Mouse (Mus musculus): ENCODE results near the gene Alox5ap. TPM values are rescaled to one million over a fixed set of nuclear protein-coding genes. Genes with fewer than 3 reads are reported as not detected.

The Alox5ap gene
- polyA plus RNA-seq, 1 experiment from 2014 or later, result 5.8 TPM

DNA sequence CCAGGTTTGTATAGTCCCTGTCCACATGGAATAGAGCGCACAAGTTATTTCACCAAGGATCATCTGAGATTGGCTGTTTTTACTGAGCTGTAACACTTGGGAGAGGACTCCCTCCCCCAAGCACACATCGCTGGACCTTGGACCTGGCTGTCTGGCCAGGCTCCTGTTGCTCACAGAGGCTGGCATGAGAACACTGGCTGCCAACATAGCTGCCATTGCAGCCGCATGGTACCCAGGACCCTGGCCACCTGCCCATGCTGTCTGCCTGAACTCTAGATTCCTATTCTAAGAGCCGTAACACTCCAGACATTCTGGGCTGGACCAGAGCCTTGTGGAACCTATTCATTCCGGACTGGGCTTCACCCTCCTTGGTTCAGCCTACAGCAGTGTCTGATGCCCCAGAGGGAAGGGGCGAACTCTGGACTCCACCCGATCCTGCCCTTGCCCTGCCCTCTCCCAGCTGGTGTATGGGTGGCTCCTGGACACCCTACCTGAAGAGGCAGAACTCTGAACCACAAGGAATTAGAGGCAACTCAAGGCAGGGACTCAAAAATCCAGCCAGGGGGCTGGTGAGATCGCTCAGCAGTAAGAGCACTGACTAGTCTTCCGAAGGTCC, 58.5 kb downstream of the Alox5ap start:
- Histone ChIP-seq H3K27me3 (replicated peaks; ENCODE audit: low read depth, poor library complexity, severe bottlenecking) (no peaks in the 10 kb centered on the region), H3K27ac (replicated peaks) (peak overlapping the region; percentile 93), H3K9me3 (no peaks in the 10 kb centered on the region), H3K36me3 (replicated peaks) (no peaks in the 10 kb centered on the region), H3K4me1 (peaks cover 68% of the 10 kb centered on the region), H3K4me3 (no peak overlapping the region)
- no peak for DNase-seq (ENCODE audit: low spot score)
- 89% methylated on average over 9 of the region's 9 CpGs for WGBS

DNA sequence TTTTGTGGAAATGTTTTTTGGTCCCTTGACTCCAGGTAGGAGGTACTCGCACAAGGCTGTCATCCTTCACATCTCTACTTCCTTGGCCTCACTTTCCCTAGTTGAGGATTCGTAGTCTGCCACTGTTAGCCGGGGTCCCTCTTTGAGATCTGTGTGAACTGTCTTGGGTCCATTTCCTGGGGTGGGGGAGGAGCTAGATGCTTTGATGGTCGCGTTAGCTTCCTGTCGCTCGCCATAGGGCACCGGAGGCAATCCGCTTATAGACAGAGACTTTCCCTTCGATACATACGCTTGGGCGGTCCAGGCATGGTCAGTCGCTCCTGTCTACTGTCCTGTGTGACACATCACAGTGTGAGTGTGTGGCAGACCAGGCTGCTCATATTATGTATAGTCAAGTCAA, 60.2 kb downstream of the Alox5ap start:
- no peaks in the 10 kb centered on the region for H3K36me3 ChIP-seq (replicated peaks)
- no peaks in the 10 kb centered on the region for H3K27me3 ChIP-seq (replicated peaks; ENCODE audit: low read depth, poor library complexity, severe bottlenecking)
- 85% methylated on average over 13 of the region's 13 CpGs for WGBS
- no peak overlapping the region for H3K4me3 ChIP-seq
- H3K27ac ChIP-seq (replicated peaks), result peak overlapping the region; percentile 73
- no peaks in the 10 kb centered on the region for H3K9me3 ChIP-seq
- DNase-seq (ENCODE audit: low spot score), result no peak
- H3K4me1 ChIP-seq, result peaks cover 67% of the 10 kb centered on the region

DNA sequence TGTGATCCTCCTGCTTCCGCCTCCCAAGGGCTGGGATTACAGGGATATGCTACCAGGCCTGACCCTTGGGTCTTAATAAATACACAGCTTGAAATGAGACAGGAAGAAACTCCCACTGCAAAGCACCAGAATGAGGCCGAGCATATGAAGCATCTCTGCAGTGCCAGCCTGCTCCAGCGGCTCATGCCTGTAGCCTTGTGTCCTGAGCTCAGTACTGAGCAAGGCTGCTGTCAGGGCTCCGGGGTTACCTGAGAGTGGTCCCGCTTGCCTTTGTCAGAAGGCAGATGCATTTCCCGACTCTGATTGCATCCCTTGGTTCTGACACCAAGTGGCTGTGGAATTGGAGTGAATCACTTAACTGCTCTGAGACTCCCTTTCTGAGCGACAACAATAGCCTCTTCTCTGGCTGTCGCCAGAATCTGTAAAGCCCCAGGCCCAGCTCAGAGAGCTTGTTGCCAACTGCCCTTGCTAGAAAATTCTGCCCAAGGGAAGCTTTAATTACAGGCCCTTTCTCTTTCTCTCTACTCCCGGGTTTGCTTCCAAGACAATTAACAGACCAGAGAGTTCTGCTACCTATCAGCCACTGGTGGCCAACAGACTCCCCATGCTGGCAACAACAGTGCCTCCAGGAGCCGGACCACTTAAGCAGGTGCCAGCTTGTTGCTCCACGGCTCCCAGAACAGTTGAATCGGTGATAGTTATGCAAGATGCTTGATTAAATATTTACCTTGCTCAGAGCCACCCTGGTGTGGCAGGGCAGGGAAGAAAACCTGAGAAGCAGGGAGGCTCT, 64.7 kb downstream of the Alox5ap start:
- peak overlapping the region; percentile 81 for H3K27ac ChIP-seq (replicated peaks)
- WGBS, result 40% methylated on average over 12 of the region's 12 CpGs
- H3K27me3 ChIP-seq (replicated peaks; ENCODE audit: low read depth, poor library complexity, severe bottlenecking), result no peaks in the 10 kb centered on the region
- H3K36me3 ChIP-seq (replicated peaks), result no peaks in the 10 kb centered on the region
- peaks cover 55% of the 10 kb centered on the region for H3K4me1 ChIP-seq
- H3K9me3 ChIP-seq, result no peaks in the 10 kb centered on the region
- no peak for DNase-seq (ENCODE audit: low spot score)
- no peak overlapping the region for H3K4me3 ChIP-seq

DNA sequence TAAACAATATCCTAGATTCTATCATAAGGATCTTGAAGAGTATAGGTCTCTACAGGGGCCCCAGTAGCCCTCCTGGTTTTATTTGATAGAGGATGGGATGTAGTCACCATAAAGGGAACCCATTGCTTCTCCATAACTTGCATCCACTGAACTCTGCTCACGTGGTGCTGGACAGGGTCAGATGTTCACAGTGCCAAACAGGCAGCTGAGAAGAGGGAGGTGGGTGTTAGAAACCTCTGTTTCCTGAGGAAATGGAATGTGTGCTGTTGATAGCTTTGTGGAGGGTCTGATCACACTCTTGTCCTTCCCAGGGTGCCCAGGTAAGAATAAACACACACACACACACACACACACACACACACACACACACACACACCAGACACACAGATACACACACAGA, 66.0 kb downstream of the Alox5ap start:
- H3K27me3 ChIP-seq (replicated peaks; ENCODE audit: low read depth, poor library complexity, severe bottlenecking), result no peaks in the 10 kb centered on the region
- no peak for DNase-seq (ENCODE audit: low spot score)
- H3K36me3 ChIP-seq (replicated peaks), result no peaks in the 10 kb centered on the region
- 48% methylated on average over 1 of the region's 1 CpGs for WGBS
- H3K27ac ChIP-seq (replicated peaks), result peak overlapping the region; percentile 92
- H3K4me1 ChIP-seq, result peaks cover 52% of the 10 kb centered on the region
- no peaks in the 10 kb centered on the region for H3K9me3 ChIP-seq
- no peak overlapping the region for H3K4me3 ChIP-seq

DNA sequence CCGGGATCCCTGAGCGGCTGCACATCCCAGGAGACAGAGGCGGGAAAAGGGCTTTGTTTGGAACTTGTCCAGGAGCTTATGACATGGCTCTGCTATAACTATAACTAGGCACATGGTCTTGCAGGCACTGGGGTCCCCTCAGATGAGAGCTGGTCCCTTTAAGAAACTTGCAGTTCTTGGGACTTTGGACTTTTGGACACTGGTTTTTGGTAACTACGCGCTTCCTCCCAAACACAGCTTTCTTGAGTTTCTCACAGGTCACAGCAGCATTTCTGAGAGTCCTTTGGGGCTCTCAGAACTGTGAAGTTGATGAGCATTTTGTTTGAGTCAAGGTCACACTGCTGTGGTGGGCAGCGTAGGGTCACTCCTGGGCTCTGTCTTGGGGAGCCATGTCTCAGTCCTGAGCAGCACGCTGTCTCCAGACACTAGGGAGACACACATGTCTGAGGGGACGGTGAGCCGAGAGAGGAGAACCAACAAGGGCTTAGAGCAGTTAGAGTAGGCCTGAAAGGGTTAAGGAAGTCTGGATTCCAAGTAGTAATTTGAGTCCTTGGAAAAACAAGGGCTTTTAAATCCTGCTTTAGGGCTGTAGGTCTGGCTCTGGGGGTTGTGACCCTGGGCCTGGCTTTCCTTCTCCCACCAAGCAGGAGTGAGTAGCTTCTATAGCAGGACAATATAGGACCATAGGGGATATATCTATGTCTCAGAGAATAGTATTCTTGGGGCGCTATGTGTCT, 67.0 kb downstream of the Alox5ap start:
- DNase-seq (ENCODE audit: low spot score), result peak; percentile 64
- 0 out of 2 replicates have a peak, but pooled peaks cover under 1% of the 10 kb centered on the region for H3K27me3 ChIP-seq (replicated peaks; ENCODE audit: low read depth, poor library complexity, severe bottlenecking)
- H3K36me3 ChIP-seq (replicated peaks), result no peaks in the 10 kb centered on the region
- H3K4me1 ChIP-seq, result peaks cover 56% of the 10 kb centered on the region
- WGBS, result 32% methylated on average over 10 of the region's 10 CpGs
- H3K4me3 ChIP-seq, result peak overlapping the region; percentile 26
- H3K27ac ChIP-seq (replicated peaks), result peak overlapping the region; percentile 92
- H3K9me3 ChIP-seq, result no peaks in the 10 kb centered on the region

DNA sequence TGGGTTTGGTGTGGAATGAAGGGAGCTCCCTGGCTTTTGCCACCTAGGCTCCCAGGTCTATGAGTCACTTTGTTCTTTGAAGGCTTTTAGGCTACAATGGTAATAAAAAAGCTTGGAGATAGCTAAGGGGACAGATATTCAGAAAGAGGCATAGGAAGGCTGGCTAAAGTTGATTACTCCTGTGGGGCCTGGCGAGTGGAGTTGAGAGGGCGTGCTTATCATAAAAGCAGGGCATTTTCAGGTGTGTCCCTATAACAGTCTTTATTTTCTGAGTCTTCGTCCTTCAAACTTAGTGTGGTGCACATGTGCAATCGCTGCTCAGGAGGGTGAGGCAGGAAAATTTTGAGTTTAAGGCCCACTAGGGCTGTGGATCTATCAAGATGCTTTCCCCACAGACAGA, 68.2 kb downstream of the Alox5ap start:
- no peak for DNase-seq (ENCODE audit: low spot score)
- peaks cover 68% of the 10 kb centered on the region for H3K4me1 ChIP-seq
- H3K27ac ChIP-seq (replicated peaks), result peak overlapping the region; percentile 92
- no peaks in the 10 kb centered on the region for H3K9me3 ChIP-seq
- H3K36me3 ChIP-seq (replicated peaks), result no peaks in the 10 kb centered on the region
- H3K4me3 ChIP-seq, result no peak overlapping the region
- 0 out of 2 replicates have a peak, but pooled peaks cover 5% of the 10 kb centered on the region for H3K27me3 ChIP-seq (replicated peaks; ENCODE audit: low read depth, poor library complexity, severe bottlenecking)
- 90% methylated on average over 4 of the region's 4 CpGs for WGBS

DNA sequence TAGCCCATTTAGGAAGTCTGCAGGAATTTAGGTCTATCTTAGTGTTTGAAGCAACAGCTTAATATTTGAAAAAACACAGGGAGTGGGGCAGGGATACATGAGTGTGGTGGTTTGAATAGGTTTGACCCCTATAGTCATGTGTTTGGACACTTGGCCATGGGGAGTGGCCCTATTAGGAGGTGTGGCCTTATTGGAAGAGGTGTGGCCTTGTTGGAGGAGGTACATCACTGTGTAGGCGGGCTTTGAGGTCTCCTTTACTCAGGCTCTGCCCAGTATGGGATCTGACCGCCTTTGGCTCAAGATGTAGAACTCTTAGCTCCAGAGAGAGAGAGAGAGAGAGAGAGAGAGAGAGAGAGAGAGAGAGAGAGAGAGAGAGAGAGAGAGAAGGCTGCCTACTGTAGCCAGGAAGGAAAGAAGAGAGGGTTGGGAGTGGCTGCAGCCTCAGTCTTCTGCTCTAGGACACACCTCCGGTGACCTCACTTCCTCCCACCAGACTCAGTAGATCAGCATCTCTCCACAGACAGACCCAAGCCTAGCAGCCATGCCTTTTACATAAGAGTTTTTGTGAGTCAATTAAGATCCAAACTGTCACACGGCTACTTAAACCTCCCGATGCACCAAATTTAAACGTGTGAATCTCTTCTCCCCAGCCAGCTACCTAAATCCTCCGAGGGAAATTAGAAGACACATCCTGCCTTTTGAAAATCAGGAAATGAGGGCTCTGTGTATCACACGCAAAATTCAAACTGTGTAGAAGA, 69.6 kb downstream of the Alox5ap start:
- no peak for DNase-seq (ENCODE audit: low spot score)
- Histone ChIP-seq H3K9me3 (no peaks in the 10 kb centered on the region), H3K27me3 (replicated peaks; ENCODE audit: low read depth, poor library complexity, severe bottlenecking) (0 out of 2 replicates have a peak, but pooled peaks cover 5% of the 10 kb centered on the region), H3K4me1 (peaks cover 74% of the 10 kb centered on the region), H3K36me3 (replicated peaks) (no peaks in the 10 kb centered on the region), H3K27ac (replicated peaks) (peak overlapping the region; percentile 70), H3K4me3 (no peak overlapping the region)
- WGBS, result 90% methylated on average over 8 of the region's 8 CpGs

DNA sequence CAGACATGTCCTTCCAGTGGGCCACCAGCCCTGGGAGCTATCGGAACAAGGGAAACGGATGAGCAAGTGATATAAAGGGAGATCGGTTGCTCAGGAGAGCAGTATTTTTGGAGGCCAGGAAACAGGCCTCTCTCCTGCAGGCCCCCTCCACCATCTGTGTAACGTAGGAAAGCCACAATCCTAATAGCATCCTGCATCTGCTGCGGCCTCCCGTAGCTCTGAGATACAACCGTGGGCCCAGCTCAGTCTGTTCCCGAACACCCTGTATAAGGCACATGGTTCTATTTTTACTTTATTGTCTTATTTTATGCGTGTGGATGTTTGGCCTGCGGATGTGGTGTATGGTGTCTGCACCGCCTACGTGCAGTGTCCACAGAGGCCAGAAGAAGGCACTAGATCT, 70.4 kb downstream of the Alox5ap start:
- H3K36me3 ChIP-seq (replicated peaks), result no peaks in the 10 kb centered on the region
- no peak overlapping the region for H3K4me3 ChIP-seq
- peaks cover 71% of the 10 kb centered on the region for H3K4me1 ChIP-seq
- no peak for DNase-seq (ENCODE audit: low spot score)
- peak overlapping the region; percentile 70 for H3K27ac ChIP-seq (replicated peaks)
- H3K9me3 ChIP-seq, result no peaks in the 10 kb centered on the region
- WGBS, result 91% methylated on average over 12 of the region's 12 CpGs
- 0 out of 2 replicates have a peak, but pooled peaks cover 5% of the 10 kb centered on the region for H3K27me3 ChIP-seq (replicated peaks; ENCODE audit: low read depth, poor library complexity, severe bottlenecking)

DNA sequence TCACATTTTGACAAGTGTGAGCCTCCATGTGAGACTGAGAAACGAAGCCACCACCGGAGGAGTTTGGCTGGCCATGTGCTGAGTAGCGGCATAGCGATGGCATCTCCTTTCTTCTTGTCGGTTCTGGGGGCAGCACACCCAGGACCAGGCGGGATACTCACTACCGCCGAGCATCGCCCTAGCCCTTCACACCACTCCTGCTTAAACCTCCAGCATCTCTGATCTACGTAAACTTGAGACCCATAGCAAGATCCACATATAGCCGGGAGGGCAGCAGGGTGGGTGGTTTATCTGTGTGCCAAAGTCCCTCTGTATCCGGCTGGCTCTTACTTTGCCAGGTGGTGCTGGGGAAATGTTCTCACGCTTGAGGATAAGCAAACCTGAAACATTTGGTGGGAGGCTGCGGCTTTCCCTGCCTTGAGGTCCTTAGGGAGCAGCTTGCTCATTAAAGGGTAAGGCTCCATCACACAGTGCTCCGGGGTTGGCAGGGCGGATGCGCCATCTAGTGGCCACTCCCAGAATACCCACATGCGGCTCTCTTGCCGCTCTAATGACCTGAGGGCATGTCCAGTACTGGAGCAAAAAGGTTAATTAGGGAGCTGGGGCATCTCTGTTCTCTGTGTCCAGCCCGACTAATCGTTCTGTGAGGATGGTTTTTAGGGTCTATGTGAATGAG, 71.1 kb downstream of the Alox5ap start:
- H3K27ac ChIP-seq (replicated peaks), result peak overlapping the region; percentile 70
- 44% methylated on average over 21 of the region's 21 CpGs for whole genome bisulfite sequencing
- peak; percentile 91 for DNase-seq (ENCODE audit: low spot score)
- H3K4me3 ChIP-seq, result no peak overlapping the region
- H3K36me3 ChIP-seq (replicated peaks), result no peaks in the 10 kb centered on the region
- H3K4me1 ChIP-seq, result peaks cover 68% of the 10 kb centered on the region
- no peaks in the 10 kb centered on the region for H3K9me3 ChIP-seq
- 0 out of 2 replicates have a peak, but pooled peaks cover 5% of the 10 kb centered on the region for H3K27me3 ChIP-seq (replicated peaks; ENCODE audit: low read depth, poor library complexity, severe bottlenecking)

DNA sequence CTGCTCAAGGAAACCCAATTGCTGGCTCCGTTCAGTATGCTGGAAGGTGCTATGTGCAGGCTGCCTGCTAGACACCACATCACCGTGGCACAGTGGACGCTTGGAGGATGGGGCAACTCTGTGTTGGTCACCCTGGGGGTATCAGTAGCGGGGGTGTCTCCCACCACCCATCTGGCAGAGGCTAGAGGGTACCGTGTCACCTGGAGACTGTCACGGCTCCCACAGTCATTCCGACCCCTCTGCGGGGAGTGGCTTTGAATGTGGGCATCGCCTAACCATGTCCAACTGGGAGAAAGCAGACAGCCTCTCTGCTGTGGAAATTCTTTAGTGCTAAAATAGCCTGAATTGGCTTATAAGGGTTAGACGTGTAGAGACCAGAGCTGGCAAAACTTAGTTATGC, 72.6 kb downstream of the Alox5ap start:
- peaks cover 61% of the 10 kb centered on the region for H3K4me1 ChIP-seq
- 0 out of 2 replicates have a peak, but pooled peaks cover 5% of the 10 kb centered on the region for H3K27me3 ChIP-seq (replicated peaks; ENCODE audit: low read depth, poor library complexity, severe bottlenecking)
- DNase-seq (ENCODE audit: low spot score), result no peak
- no peaks in the 10 kb centered on the region for H3K36me3 ChIP-seq (replicated peaks)
- WGBS, result 88% methylated on average over 10 of the region's 10 CpGs
- no peak overlapping the region for H3K4me3 ChIP-seq
- no peaks in the 10 kb centered on the region for H3K9me3 ChIP-seq
- H3K27ac ChIP-seq (replicated peaks), result peak overlapping the region; percentile 70
